Mouse (Mus musculus) natural killer cell, adult 2 months (primary cell): ENCODE measurements at regions not wholly inside any gene's neighbourhood (a gene's known extent, or its start where the extent isn't known, plus 50 kb on each side); places are given as distances from the start of the nearest gene placed in this dataset.

Experiments
- DNase-seq, 2 experiments: peaks; one replicate each; pipeline ENCODE4 v3.0.0; 2022; ENCODE audit warnings: low spot score in 2 of 2

DNA sequence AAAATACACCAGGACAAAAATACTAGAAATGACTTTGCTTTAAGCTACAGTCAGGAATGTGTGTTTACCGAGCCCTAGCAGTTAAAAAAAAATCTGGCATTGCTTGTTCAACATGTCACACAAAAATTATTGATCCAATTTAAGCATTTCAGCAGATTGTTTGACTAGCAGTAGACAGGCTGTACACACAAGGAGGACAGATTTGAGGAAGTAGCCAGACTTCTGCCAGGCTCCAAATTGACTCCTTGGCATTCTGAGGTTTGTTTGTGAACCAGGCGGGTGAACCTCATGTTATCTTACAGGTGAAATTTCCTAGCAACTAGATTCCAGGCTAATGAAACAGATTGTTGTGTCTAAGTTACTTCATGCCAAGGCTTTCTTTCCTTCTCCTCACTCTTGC is 348.8 kb downstream of the Hs3st3b1 start:
- no peak for DNase-seq

DNA sequence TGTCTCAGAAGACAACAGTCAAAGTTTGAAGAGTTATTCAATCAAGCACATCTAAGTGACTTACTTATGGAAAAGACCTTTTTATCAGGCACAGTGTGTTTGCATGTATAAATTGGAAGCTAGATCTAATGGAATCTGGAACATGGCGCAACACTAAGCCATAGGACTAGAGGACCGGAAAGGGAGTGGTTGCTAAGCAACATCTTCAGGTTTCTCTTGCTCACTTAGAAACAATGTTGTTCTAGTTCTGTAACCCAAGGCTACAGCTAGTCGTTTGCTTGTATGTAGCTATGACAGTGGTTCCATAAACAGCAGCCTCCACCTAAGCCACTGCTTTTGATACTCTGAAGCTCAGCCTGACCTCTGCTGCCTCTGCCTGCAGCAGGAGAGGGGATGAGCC is 338.8 kb downstream of the Hs3st3b1 start:
- no peak for DNase-seq

DNA sequence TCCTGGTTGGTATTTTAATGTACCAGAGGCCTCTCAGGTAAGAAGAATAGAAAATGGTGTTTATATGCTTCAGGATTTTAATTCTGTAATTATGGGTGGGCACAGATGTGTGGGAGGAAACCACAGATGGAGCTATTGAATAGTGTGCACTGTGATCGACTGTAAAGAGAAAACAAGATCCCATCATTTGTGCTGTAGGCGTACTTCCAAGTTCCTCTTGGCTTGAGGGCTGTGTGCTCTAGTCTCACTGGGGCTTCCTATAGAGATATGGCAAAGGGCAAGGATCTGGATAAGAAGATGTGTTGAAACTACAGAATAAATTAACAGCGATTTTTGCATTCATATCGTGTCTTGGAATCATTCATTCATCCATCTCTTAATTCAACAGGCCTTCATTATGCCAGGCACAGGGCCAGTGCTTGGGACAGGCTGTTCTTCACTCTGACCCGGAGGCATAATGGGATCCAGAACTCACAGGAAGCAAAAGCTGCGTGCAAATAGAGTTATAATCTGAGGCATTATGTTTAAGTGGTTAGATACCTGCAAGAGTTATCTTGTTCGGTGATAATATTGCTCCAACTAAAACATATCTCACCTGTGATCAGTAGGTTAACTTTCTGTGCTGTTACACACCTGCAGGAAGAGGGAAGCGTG is 336.7 kb downstream of the Hs3st3b1 start:
- DNase-seq, result no peak

DNA sequence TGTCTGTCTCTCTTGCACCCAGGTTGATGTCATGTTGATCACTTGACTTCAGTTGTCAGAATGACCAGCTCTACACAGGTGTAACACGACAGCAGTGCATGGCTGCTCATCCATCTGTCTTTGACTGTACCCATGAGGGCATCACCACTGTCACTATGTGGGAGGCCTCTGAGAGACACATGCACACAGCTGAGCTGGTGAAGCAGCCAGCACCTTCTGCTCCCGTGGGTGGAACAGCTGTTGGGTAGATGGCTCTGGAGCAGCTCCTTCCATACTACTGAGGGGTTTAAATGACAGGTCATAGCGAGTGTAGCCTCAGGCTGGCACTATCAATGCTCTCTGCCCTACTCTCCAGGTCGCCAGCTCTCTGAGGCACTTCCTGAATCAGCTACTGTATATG is 301.9 kb downstream of the Hs3st3b1 start:
- no peak for DNase-seq

DNA sequence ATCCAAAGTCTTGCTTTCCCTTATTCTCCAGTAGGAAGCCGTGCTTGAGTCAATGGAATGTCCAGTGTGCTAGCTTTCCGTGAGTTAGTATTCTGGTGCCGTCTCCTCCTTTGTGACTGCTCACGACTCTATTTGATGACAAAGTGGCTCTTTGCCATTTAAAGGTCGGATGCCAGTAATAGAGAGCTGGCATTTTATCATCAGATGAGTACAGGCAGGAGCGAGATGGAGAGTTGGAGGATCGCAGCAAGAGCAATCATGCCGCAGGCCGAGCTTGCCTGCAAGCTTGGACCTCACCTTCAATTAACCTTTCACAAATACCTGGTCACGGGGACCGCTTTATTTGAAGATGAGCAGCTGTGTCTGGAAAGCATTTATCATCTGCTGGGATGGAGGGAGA is 291.8 kb downstream of the Hs3st3b1 start:
- no peak for DNase-seq

DNA sequence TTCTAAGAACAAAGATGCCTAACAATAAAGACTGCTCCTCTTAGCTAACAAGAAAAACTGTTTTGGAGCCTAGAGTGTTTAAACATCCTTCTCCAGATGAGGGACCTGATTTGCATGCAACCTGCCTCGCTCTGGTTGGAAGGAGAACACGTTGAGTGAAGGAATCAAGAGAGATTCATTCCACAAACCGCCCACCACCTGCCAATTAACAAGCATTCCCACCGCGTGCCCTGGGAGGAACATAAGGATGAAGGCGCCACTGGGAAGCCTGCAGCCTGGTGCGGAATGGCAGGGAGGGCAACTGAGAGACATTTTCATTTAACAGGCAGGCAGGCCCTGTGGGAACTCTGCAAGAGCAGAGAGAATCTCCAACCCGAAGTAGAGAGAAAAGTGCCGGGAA is 265.0 kb downstream of the Hs3st3b1 start:
- no peak for DNase-seq

DNA sequence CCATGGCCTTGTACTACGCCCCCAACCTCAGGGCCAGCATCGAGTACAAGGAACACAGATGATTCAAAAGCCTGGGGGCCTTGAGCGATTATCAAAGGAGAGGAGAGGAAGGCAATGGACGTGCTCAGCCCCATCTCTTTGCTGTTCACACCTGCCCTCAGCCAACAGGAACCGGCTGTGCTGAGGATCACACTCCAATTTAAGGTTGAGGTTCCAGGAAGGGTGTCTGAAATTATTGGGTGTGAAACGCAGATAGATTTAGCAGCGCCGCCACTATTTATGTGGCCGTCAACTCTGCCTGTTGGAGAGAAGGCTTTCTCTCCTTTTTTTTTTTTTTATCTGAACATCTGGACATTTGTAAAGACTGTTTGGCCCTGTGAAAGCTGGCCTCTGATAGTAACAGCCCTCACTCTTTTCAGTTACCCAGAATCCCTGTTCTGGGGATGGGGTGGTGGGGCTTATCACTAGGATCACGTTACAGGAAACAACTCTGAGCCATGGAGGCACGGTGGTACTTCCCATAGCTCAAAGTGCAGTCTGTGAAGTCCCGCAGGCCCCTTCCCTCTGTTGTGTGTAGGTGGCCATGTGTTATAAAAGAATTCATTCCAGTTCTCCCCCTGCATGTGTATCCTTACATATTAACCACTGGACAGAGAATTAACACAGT is 256.7 kb downstream of the Hs3st3b1 start:
- no peak for DNase-seq

DNA sequence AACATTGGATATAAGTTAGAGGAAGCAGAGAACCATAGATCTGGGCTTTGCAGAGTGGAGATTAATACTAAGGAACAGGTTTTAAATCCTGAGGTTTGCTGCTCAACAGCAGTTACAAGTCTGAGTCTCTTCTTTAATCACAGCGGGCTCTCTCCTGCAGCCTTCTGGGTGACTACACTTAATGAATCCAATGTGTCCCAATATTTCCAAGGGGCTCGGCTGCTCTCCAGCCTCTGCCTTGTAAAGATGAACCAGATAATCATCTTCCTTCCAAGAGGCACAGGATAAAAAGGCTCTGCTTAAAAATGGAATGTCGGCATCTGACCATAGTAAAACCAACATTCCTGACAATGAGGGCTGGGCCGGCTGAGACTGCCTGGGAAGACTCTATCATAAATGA is 251.6 kb downstream of the Hs3st3b1 start:
- DNase-seq, result no peak

DNA sequence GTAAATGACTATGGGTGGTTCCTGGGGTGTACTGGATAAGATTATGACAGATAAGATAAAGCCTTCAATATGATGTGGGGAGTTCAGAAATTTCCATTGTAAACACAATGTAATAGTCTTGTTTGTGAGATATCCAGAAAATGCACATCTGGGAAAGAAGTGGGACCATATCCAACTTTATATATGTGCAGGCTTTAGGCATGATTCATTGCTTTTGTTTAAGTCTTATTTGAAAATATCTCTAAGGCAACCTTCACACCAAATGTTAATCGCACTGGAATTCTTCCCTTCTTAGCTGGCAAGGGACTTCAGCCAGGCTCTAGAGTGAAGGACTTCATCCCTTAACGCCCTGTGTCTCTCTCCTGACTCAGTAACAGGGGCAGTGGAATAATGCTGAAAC is 250.3 kb downstream of the Hs3st3b1 start:
- no peak for DNase-seq

DNA sequence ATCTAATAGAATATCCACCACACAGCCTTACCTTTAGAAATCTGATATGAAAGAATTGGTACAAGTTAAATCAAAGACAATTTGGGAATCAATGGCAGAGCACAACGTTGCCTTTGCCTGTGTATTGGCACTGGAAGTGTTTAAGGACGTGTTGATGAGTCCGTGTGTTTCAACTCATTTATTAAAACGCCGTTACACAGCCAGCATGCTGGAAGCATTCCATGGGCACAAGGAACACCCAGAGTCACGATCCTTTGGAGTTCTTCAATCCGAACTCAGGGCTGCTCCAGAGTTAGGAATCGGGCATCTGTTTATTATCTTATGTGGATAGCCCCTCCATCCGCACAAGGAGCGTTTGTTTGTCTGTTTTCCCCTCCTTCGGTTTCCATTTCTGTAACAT is 244.2 kb downstream of the Hs3st3b1 start:
- no peak for DNase-seq

DNA sequence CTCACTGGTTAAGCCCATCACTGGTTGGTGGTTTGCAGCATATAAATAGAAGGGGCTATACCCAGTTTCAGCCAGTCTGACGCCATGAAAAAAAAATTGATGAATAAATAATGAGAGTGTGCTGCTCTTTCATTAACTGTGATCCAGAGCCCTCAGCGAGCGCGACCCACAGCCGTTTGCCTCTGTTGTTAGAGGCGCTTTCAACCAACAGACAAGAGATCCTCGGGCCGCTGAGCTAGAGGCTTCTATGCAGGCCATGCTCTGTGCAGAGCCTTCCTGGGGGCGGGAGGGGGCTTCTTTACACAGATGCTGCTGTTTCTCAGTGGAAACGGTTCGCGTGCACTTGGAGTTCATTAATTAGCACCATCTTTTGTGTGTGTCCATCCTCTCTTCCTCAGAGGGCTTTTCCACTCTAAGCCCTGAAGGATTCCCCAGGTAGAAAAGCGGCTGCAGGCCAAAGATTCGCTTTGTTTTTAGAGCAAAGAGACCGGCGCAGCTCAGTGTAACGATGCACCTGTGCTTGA is 243.6 kb downstream of the Hs3st3b1 start:
- no peak for DNase-seq

DNA sequence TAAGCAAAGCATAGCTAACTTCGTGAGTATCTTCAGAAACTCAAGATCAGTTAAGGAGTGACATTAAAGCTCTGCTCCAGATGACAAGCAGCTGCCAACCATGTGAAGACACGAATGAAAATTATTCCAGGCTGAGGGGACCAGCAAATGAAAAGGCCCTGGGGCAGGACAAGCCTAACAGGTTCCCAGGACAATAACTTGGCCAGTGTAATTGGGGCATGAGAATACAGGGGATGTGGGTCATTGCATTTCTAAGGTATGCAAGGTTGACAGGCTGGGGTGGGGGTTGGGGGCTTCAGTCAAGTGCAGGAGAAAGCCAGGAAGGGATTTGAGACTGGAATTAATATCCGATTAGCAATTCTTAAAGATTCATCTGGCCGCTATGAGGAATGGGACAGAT is 242.6 kb downstream of the Hs3st3b1 start:
- no peak for DNase-seq

DNA sequence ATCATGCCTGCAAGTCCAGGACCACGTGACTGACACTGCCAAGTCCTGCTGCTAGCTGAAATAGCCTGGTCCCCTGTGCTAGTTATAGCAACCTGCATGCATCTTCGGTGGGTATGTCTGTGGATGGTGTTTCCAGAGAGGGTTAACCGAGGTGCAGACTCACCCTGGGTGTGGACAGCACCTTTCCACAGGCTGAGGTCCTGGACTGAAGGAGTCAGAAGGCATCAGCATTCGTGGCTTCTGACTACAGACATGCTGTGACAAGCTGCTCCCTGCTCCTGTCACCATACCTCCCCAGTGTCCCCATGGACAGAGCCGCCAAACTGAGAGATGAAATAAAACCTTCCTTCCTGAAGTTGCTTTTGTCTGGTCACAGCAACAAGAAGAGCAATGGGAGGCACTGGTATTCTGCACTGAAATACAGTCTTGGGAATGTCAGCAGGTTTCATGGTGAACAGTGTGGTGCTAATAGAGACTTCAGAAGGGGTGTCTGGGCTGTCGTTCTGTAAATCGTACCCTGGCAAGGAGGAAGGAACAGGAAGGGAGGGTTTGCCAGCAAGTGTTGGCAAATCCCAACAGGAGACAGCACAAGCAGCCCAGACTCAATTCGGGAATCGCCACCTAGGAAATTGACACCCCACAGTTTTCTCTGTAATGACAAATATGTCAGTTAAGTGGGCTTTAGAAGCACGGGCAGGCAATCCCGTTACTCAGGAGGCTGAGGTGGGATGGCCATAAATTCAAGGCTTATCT is 237.7 kb downstream of the Hs3st3b1 start:
- DNase-seq, result no peak

DNA sequence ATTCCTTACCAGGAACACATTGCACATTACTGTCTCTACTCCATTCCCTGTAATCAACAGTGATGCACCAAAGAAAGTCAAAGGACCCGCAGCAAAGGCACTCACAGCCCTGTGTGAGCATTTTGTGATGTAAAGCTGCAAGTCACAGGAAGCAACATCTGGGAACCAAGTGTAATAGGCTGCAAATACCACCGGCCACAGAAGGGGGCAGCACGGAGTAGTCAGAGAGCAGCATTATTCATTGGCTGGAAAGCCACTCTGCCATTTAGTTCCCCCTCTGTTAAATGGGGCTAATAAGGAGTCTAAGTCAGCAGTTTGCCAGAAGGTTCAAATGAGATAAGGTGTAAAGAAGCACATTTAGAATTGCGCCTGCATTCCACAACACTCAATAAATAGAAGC is 231.0 kb downstream of the Hs3st3b1 start:
- no peak for DNase-seq

DNA sequence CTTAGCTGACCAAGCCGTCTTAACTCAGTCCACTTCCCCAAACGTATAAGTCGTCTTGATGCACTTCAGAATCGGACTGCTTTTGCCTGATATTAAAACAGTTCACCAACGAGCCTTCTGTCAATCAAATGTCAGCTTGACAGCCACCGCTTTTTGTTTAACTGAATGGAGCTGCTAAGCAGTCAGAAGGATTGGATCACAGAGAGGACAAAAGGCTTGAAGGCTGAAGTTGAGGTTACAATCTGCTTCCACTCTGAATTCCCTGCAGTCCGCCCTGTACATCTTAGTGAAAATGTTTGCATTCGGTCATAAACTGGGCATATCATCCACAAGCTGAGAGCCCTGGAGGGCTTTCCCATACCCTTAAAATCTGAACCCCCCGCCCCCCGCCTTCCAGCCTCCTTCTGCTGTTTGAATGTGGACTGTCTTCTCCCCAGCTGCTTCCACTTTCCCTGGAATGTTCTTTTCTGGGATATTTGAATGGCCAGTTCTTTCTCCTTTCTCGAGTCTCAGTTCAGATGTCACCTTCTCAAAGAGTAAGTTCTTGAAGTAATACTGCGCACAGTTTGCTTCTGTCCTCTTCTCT is 217.0 kb downstream of the Hs3st3b1 start:
- DNase-seq, result no peak

DNA sequence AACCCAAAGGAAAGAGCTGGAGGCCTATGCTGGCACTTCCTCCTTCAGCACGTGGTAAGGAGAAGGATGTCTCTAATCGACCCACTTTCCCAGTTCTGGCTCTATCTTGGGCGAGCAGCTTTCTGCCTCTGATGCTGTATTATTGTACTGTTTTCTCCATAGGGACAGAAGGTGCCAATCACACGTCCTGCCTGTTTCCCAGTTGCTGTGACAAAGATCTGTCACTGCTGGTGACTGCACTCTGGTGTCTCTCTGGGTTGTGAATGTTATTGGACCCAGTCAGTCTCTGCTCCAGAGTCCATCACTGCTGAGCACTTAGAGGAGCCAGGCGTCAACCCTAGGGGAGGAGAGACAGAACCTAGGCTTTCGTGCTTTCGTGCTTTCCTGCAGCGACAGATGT is 216.0 kb downstream of the Hs3st3b1 start:
- no peak for DNase-seq

DNA sequence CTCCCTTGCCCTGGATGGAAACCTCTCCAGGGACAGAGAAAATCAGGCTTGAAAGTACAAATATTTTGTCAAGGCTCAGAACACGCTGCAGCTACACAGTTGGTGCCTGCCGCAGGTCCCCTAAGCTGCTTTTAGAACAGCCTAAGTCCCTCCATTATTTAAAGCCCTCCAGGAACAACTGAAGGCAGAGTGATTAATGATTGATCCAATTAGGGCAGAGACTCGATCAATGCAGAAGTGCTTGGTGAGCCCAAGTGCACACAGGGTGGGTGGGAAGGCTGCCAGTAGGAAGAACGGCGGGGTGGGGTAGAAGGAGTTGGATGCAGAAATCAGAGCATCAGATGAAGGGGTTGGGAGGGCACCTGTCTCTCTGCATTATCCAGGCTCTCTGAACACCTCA is 215.0 kb downstream of the Hs3st3b1 start:
- no peak for DNase-seq

DNA sequence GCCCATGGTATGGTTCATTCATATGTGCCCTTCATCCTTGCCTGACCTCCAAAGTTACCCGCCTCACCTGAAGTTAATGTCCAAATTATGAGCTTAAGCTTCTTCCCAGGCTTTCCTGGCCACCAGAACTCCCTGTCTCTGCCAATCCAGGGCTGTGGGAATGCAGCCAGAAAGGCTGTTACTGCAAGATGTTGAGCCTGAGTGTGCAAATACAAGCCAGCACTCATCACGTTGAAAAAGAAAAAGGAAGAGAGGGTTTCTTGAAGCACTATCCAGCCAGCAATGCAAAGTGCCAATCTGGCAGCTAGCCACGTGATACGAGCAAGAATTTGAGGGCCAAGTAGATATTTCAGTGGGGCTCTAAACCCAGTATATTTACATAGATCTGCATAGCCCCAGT is 213.7 kb downstream of the Hs3st3b1 start:
- no peak for DNase-seq

DNA sequence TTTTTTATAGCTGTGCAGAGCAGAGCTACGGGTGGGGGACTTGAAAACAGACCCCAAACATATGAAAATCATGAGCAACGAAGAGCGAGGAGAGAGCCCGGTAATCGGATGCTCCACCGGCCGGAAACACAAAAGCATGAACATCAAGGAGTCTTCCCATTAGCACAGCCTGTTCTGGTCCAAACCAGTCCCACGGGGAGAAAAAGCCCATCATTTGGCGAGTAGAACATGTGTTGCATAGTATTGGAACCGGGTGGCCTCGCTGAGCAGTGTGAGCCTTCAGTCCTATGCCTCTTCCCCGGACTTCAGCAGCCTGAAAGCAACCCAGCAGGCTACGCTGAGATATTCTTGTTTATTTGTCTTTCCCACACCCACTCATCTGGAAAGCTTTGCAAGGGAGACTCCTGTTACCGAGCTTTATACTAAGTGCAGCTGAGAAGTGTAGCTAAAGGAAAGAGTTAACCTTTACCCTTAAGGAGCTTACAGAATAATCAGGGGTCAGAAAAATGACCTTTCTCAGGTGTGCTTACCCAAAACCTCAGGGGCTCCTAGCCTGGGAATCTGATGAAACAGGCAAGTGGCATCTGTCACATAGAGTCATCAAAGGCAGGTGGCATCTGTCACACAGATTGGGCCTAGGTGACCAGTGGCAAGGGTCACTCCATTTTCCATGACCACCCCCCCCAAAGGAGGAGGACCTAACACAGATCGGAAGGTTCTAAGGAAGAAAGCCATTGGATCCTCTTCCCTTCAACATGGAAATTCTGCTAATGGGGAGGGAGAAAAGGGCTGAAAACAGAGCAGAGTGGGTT is 209.8 kb downstream of the Hs3st3b1 start:
- DNase-seq, result no peak

DNA sequence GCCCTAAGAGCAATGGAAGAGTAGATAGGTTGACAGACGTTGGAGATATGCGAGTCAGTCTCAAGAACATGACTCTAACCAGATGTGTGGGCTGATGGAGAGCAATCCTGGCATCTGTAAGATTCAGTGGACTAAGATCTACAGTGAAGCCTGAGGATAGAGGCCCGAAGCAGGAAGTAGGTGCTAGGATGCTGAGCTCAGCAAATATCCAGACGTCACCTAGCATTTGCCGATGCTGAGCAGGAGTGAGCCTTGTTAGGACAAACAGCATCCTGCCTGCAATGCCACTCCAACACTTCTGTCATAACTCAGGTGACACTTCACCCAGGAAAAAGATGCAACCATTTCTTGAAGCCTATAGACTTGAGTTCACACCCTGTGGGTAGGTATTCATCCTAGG is 199.8 kb downstream of the Hs3st3b1 start:
- DNase-seq, result no peak

DNA sequence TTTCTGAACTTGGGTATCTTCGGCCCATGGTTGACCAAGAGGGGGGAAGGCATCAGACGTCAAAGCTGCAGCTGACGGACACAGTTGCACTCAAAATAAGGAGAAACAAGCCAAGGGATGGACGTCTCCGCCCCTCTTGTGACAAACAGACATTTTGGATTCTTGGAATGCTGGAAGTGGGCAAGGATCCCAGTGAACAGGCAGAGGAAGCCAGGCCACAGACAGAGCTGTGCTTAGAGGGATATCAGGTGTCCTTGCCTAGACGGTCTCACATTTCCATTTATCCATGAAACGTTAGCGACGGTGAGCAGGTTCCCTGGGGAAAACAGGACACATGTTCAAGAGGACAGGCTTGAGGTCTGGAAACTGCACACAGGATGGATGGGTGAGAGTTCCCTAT is 191.2 kb downstream of the Hs3st3b1 start:
- no peak for DNase-seq

DNA sequence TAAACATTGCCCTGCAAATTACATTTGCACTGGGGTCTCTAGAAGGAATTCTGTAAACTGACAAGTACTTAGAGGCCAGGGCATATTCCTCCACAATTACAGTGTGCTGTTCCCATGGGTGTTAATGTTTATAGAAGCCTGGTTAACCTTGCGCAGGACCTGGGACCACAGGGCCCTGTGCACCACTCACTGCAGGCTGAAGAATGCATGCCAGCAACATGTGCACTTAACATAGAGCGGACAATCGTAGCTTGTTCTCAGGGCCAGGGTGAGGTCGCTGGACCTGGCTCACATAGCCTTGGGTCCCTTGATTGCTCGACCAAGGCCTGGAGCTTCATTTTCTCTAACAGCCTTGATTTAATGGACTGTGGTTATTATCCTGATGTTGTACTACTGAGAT is 168.8 kb downstream of the Hs3st3b1 start:
- DNase-seq, result no peak
